Mouse (Mus musculus) CH12.LX (cell line): ENCODE results near the gene Tmem170. TPM values are rescaled to one million over a fixed set of nuclear protein-coding genes. Genes with fewer than 3 reads are reported as not detected.

Experiments
- DNase-seq: peaks from one replicate; pipeline ENCODE4 v3.0.0-alpha.2; 2013; ENCODE audit errors: extremely low read depth
- H3K27ac ChIP-seq: 2 replicates; pipeline ENCODE4 v1.5.1; 2012; ENCODE audit warnings: low read depth, mild to moderate bottlenecking, control low read depth, moderate library complexity; ENCODE audit not compliant: insufficient read depth
- H3K27me3 ChIP-seq: replicated peaks from 2 replicates; pipeline ENCODE3; 2012; ENCODE audit warnings: inconsistent platforms
- H3K36me3 ChIP-seq, 2 experiments: replicated peaks in 1 of 2; 2 replicates each; pipeline versions ENCODE3 to v1.6.1; 2012; ENCODE audit warnings: inconsistent platforms in 1 of 2, low read length in 1 of 2, mild to moderate bottlenecking in 1 of 2, mixed read lengths in 1 of 2, moderate library complexity in 1 of 2; ENCODE audit not compliant: control insufficient read depth in 1 of 2, insufficient read depth in 1 of 2
- H3K4me1 ChIP-seq, 2 experiments: 2 replicates each; pipeline ENCODE4 v1.6.1; 2012; ENCODE audit warnings: inconsistent platforms in 1 of 2, moderate library complexity in 1 of 2; ENCODE audit not compliant: insufficient read depth in 2 of 2, control insufficient read depth in 1 of 2
- H3K4me2 ChIP-seq: 2 replicates; pipeline ENCODE4 v1.6.1; 2012; ENCODE audit warnings: low read depth, mild to moderate bottlenecking, control low read depth; ENCODE audit not compliant: poor library complexity, insufficient read depth, severe bottlenecking
- H3K4me3 ChIP-seq, 3 experiments: fragments of 150-350 bp in 1 of 3; sonication (generic) in 1 of 3; replicated peaks in 1 of 3; 2 replicates each; pipeline versions ENCODE3 to v1.5.1; 2011 to 2012; ENCODE audit warnings: low read depth in 2 of 3, low read length in 2 of 3, mild to moderate bottlenecking in 2 of 3, moderate library complexity in 2 of 3, control low read depth in 1 of 3, improper control_type of control experiment in 1 of 3, inconsistent platforms in 1 of 3, mixed read lengths in 1 of 3; ENCODE audit not compliant: poor library complexity in 1 of 3
- H3K79me2 ChIP-seq: replicated peaks from 2 replicates; pipeline ENCODE4 v1.6.1; 2012; ENCODE audit warnings: mild to moderate bottlenecking, moderate library complexity; ENCODE audit not compliant: control insufficient read depth, poor library complexity, insufficient read depth, severe bottlenecking; ENCODE audit errors: extremely low read depth
- H3K9ac ChIP-seq: 2 replicates; pipeline ENCODE4 v1.6.1; 2012; ENCODE audit warnings: low read depth, mild to moderate bottlenecking, control low read depth, moderate library complexity; ENCODE audit not compliant: insufficient read depth
- H3K9me3 ChIP-seq: replicated peaks from 2 replicates; pipeline ENCODE3; 2012; ENCODE audit warnings: low read length, inconsistent platforms, mixed read lengths
- CHD1 ChIP-seq: IDR thresholded peaks from 2 replicates; pipeline ENCODE4 v1.6.1; 2012; ENCODE audit warnings: low read depth, low read length, improper control_type of control experiment, inconsistent platforms
- CTCF ChIP-seq, 2 experiments: IDR thresholded peaks in 1 of 2; conservative IDR thresholded peaks in 1 of 2; 2 replicates each; pipeline ENCODE4 v1.5.1; 2011 to 2012; ENCODE audit warnings: low read depth in 2 of 2, low read length in 2 of 2, improper control_type of control experiment in 1 of 2, inconsistent platforms in 1 of 2, mild to moderate bottlenecking in 1 of 2, moderate library complexity in 1 of 2
- E2F4 ChIP-seq: IDR thresholded peaks from 2 replicates; pipeline ENCODE4 v1.6.1; 2011; ENCODE audit warnings: low read depth, low read length, improper control_type of control experiment; ENCODE audit not compliant: insufficient replicate concordance
- GABPA ChIP-seq: IDR thresholded peaks from 2 replicates; pipeline ENCODE4 v1.6.1; 2012; ENCODE audit warnings: low read depth, low read length, improper control_type of control experiment, inconsistent platforms; ENCODE audit not compliant: insufficient replicate concordance
- KAT2A ChIP-seq: IDR thresholded peaks from 2 replicates; pipeline ENCODE4 v1.6.1; 2012; ENCODE audit warnings: low read length, improper control_type of control experiment, inconsistent platforms; ENCODE audit not compliant: insufficient replicate concordance
- MEF2A ChIP-seq: IDR thresholded peaks from 2 replicates; pipeline ENCODE4 v1.6.1; 2014; ENCODE audit warnings: low read depth, mild to moderate bottlenecking, inconsistent platforms, low read length, improper control_type of control experiment, borderline replicate concordance
- NELFE ChIP-seq: IDR thresholded peaks from 2 replicates; pipeline ENCODE4 v1.6.1; 2011; ENCODE audit warnings: low read depth, low read length, improper control_type of control experiment
- POLR2A ChIP-seq: IDR thresholded peaks from 2 replicates; pipeline ENCODE4 v1.6.1; 2011; ENCODE audit warnings: low read depth, mild to moderate bottlenecking, improper control_type of control experiment, low read length
- RCOR1 ChIP-seq: conservative IDR thresholded peaks from 2 replicates; pipeline ENCODE4 v1.6.1; 2012; ENCODE audit warnings: low read depth, mild to moderate bottlenecking, inconsistent platforms, low read length, improper control_type of control experiment
- SIN3A ChIP-seq: IDR thresholded peaks from 2 replicates; pipeline ENCODE4 v1.6.1; 2012; ENCODE audit warnings: low read length, improper control_type of control experiment, inconsistent platforms
- UBTF ChIP-seq: IDR thresholded peaks from 2 replicates; pipeline ENCODE4 v1.6.1; 2012; ENCODE audit warnings: low read depth, mild to moderate bottlenecking, inconsistent platforms, low read length, improper control_type of control experiment, moderate library complexity
- USF2 ChIP-seq: conservative IDR thresholded peaks from 2 replicates; pipeline ENCODE4 v1.6.1; 2011; ENCODE audit warnings: low read depth, low read length, improper control_type of control experiment
- ZMIZ1 ChIP-seq: IDR thresholded peaks from 2 replicates; pipeline ENCODE4 v1.6.1; 2012; ENCODE audit warnings: low read depth, mild to moderate bottlenecking, inconsistent platforms, low read length, improper control_type of control experiment
- dilution Hi-C: fragments of 300-500 bp; cut with MboI; formaldehyde crosslinking; loops from 2 replicates; pipeline ENCODE4 v1.14.3; 2020; ENCODE audit warnings: low sequenced_read_pairs; ENCODE audit not compliant: extremely low pct_unique_long_range_greater_than_20kb, extremely low pct_ligation_motif_present
- in situ Hi-C: fragments of 300-500 bp; cut with MboI; formaldehyde crosslinking; loops from 3 replicates; pipeline ENCODE4 v1.14.3; 2019; ENCODE audit warnings: low sequenced_read_pairs, low pct_ligation_motif_present, low pct_unique_long_range_greater_than_20kb, mixed read lengths
- polyA plus RNA-seq: library from polyadenylated mRNA; unstranded; fragments of >175 nt; gene quantifications from 2 replicates; pipeline ENCODE4 v1.2.1, GENCODE M21; 2012; ENCODE audit warnings: low read depth; ENCODE audit not compliant: insufficient read length
- total RNA-seq, 2 experiments: library from RNA; depleted of rRNA; stranded (reverse); fragments of 300-350 nt in 1 of 2; fragments of >200 nt in 1 of 2; gene quantifications; 2 replicates each; pipeline ENCODE4 v1.2.3; 2012 to 2014

Tmem170 gene
- total and polyA plus RNA-seq, 3 experiments: 1.6 to 2.5 (median 2.4) TPM

- peaks cover 0 to 17% of the 10 kb centered on the region in 2 experiments for H3K36me3 ChIP-seq
- H3K9me3 ChIP-seq: no peaks in the 10 kb centered on the region
- H3K4me1 ChIP-seq: peaks cover 0 to 4% of the 10 kb centered on the region in 2 experiments; a peak in 1 of 4 replicates
- H3K4me2 ChIP-seq: no peak overlapping the region
- H3K27me3 ChIP-seq: no peaks in the 10 kb centered on the region
- TF ChIP-seq SIN3A: no peak
- TF ChIP-seq GABPA: no peak
- no peak for TF ChIP-seq RCOR1
- TF ChIP-seq USF2: no peak
- no peak for TF ChIP-seq CHD1
- no peak overlapping the region for H3K4me3 ChIP-seq
- DNase-seq: no peak
- H3K79me2 ChIP-seq: no peaks in the 10 kb centered on the region
- no peak overlapping the region for H3K9ac ChIP-seq
- dilution Hi-C loops: no loop called here
- no peak overlapping the region for H3K27ac ChIP-seq
- in situ Hi-C loops: no loop called here
These were observed 11.3 kb downstream of the Tmem170 start for GRCm38 (mm10) chr8:111865130-111865852.

- H3K27me3 ChIP-seq: no peaks in the 10 kb centered on the region
- H3K4me3 ChIP-seq: no peak overlapping the region
- H3K36me3 ChIP-seq: peaks cover 0 to 17% of the 10 kb centered on the region in 2 experiments
- in situ Hi-C loops: no loop called here
- H3K4me1 ChIP-seq: peaks cover 0 to 4% of the 10 kb centered on the region in 2 experiments; a peak in 1 of 4 replicates
- no peak for DNase-seq
- no peak overlapping the region for H3K4me2 ChIP-seq
- H3K9ac ChIP-seq: no peak overlapping the region
- H3K27ac ChIP-seq: no peak overlapping the region
- dilution Hi-C loops: no loop called here
- TF ChIP-seq CTCF (conservative IDR thresholded peaks at IDR 0.05 in 1 of 2, IDR thresholded peaks at IDR 0.05 in 1 of 2; ENCODE audit: low read depth in 2 of 2, low read length in 2 of 2): no peak
- TF ChIP-seq POLR2A: no peak
- TF ChIP-seq ZMIZ1: no peak
- no peak for TF ChIP-seq E2F4
- no peak for TF ChIP-seq MEF2A
- no peak for TF ChIP-seq UBTF
- no peaks in the 10 kb centered on the region for H3K79me2 ChIP-seq
- H3K9me3 ChIP-seq: no peaks in the 10 kb centered on the region
These were observed 11.9 kb downstream of the Tmem170 start for GRCm38 (mm10) chr8:111864648-111865047.

- H3K9me3 ChIP-seq: no peaks in the 10 kb centered on the region
- dilution Hi-C loops (no loop called here), in situ Hi-C loops (no loop called here)
- no peak overlapping the region for H3K9ac ChIP-seq
- peaks cover 0 to 5% of the 10 kb centered on the region in 2 experiments; a peak in 1 of 4 replicates for H3K4me1 ChIP-seq
- no peak for TF ChIP-seq SIN3A
- no peak for TF ChIP-seq KAT2A
- no peak for TF ChIP-seq NELFE
- no peak overlapping the region for H3K4me2 ChIP-seq
- H3K79me2 ChIP-seq: no peaks in the 10 kb centered on the region
- DNase-seq: no peak
- no peaks in the 10 kb centered on the region for H3K27me3 ChIP-seq
- no peak overlapping the region for H3K27ac ChIP-seq
- peaks cover 0 to 15% of the 10 kb centered on the region in 2 experiments for H3K36me3 ChIP-seq
- no peak overlapping the region for H3K4me3 ChIP-seq
These were observed 13.3 kb downstream of the Tmem170 start for GRCm38 (mm10) chr8:111863280-111863679.
